Mouse (Mus musculus): ENCODE measurements around the gene Prss29.

Prss29 gene

DNA sequence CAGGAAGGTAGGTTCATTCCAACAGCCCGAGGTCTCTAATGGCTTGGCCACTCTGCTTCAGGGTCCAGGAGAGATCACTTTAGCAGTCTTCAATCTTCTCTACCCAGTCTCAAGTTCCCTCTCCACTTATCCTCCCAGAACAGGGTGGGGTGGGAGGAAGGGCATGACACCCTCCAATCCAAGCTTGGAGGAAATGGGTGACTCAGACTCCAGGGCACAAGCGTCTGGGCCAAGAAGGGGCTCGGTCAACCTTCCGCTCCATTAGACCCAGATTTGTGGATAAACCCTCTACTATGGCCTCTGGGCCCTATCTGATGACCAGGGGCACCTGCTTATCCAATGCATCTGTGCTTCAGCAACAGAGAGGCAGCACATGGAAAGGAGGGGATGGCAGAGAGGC is 27.0 kb downstream of the Prss29 start, which contains the start of gene Tpsab1:
Tpsab1 (minus strand) TSS at position 101 of the 400 bp plus-strand sequence.
- DNase-seq (ENCODE audit: low spot score), result no peak

DNA sequence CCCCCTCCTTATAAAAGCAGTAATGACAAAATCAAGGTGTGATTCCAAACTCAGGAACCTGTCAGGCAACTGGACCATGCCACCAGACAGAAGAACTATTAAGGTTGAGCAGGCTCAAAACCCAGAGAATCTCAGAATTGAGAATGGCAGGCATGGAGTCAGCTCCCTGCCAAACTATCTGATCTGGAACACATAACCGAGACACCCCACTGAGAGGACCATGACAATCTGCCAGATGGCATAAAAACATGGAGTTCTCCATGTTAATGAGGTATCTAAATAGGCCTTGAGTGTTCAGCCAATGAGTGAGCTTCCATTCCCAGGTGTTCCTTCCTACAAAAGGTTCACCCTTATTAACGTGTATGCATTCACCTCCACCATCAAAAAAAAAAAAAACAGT is 42.8 kb downstream of the Prss29 start:
- DNase-seq (ENCODE audit: low spot score), result no peak

DNA sequence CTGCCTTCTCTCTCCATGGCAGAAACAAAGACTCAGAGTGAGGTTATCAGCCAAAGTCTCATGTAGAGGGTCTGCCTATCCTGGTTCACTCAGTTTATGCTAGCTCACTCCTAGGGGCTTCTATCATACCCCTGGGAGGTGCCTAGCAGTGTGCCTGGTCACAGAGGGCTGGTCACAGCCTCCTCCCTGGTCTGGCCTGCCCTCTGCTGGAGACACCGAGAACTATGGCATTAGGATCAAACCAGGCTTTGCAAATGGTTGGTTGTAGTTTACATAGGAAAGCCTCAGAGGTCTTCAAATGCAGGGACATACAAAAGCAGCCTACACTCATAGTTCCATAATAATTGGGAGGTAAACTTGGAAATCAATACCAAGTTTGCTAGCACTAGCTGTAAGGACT is 45.3 kb downstream of the Prss29 start:
- no peak for DNase-seq (ENCODE audit: low spot score)

DNA sequence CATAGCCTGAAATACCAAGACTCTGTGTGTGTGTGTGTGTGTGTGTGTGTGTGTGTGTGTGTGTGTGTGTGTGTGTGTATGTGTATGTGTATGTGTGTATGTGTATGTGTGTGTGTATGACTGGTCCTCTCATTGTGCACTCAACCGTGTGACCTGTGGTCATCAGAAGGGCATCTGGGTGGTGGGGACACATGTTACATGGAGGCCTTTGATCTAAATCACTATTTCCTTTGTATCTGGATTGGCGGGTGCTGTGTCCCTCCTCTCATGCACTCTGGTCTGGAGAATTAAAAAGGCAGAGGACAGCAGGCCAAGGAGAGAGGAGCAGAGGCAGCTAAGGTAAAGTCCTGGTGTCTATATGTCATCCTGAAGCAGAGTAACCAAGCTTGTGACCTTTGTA is 47.6 kb downstream of the Prss29 start, which contains the start of gene Tpsb2:
Tpsb2 (plus strand) TSS at position 301 of the 400 bp plus-strand sequence.
- DNase-seq (ENCODE audit: low spot score), result no peak

DNA sequence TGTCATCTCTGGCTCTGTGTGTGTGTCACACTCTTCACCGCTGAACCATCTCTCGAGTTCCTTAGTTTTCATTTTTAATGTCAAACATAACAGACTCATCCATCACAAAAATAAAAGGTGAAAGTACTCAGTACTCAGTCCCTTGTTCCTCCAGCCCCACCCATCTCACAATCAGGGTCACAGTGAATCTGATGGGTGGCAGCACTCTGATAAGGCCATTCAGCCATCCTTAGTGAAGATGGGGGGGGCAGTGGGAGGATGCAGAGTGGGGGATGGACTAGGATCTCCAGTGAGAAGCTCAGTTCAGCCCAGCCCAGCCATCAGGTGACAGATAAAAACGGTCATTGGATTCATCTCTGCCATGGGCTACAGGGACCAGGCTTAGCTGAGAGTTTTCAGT is 50.5 kb downstream of the Prss29 start, which contains the start of gene Tpsg1:
Tpsg1 (plus strand) TSS at position 301 of the 400 bp plus-strand sequence.
- DNase-seq (ENCODE audit: low spot score), result no peak

Data from layer of hippocampus, adult 9-10 months (tissue).